Comparison of ENCODE assay signal across 8 mouse cellular contexts in the genomic region with DNA sequence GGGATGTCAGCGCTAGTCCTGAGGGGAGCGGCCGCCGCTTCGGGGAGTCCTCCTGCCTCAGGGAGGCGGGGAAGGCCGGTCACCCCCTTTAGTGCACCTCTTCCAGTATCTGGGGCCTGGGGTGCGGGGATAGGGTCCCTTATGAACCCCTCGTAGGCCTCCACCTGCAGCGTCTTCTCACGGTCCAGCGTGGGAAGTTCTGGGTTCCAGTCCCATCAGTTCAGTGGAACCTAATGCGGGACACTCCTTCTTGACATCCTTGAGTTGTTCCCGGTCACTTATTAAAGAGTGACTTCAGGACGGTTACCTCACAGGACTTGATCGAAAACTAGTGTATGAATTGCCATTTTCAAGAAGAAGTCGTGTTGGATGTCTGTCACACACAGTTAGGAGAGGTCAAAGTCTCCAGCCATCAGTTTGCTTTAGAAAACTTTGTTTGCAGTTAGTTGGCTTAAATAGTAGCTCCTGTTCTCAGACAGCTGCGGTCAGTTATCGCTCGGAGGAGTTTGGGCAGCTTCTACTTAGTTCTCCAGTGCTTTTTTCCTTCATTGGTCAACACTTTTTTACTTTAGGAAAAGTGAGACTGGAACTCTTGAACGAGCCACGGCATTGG. TPM values are rescaled to one million over a fixed set of nuclear protein-coding genes. Genes with fewer than 3 reads are reported as not detected.
DNase-seq lines count a peak whose midpoint lies in the region; ATAC-seq and TF ChIP-seq lines count a peak whose summit lies in the region.

No protein-coding gene starts in this region.

- CTCF ChIA-PET in Patski (lab: Charles Lee) = interaction anchor here (1.3 kb wide), 1 partner anchor 31 kb away, joined by 3 read pairs; no protein-coding TSS in a partner anchor

- peaks cover 2% of the 10 kb centered on the region for H3K4me1 ChIP-seq in heart, embryonic 16.5 days (ENCODE audit: control insufficient read depth, insufficient read depth, low read length)
- no peaks in the 10 kb centered on the region for H3K4me1 ChIP-seq in limb, embryonic 11.5 days (ENCODE audit: control insufficient read depth, insufficient read depth, low read length)
- H3K4me1 ChIP-seq in stomach, embryonic 14.5 days (ENCODE audit: control insufficient read depth, insufficient read depth, low read length) = peaks cover 6% of the 10 kb centered on the region; the same call in 1 of the 2 replicates

- no peak overlapping the region; the same call in 1 of the 2 replicates for H3K27ac ChIP-seq in heart, embryonic 16.5 days (ENCODE audit: low read length)
- 0 out of 2 replicates have a peak overlapping the region, but pooled peaks have one; percentile 36 for H3K27ac ChIP-seq in limb, embryonic 11.5 days (replicated peaks; ENCODE audit: low read depth, low read length)
- peak overlapping the region; percentile 85 for H3K27ac ChIP-seq in stomach, embryonic 14.5 days (ENCODE audit: low read length)

- DNase-seq in adrenal gland, adult 2 months = peak; percentile 29
- no peak for DNase-seq in adrenal gland, postnatal 4 days (ENCODE audit: low spot score in 2 of 2)
- peak; percentile 19 for DNase-seq in Patski (ENCODE audit: low read depth, low spot score)
- DNase-seq in limb, embryonic 11.5 days (ENCODE audit: low spot score) = no peak
- DNase-seq in left cerebral cortex, postnatal 4 days = no peak
- DNase-seq in ovary, postnatal 14 days (ENCODE audit: low spot score) = no peak

- peak; percentile 1 for ATAC-seq in Patski
- no peak for ATAC-seq in heart, embryonic 16.5 days (replicated peaks; ENCODE audit: extremely low read depth, insufficient read depth, low FRiP score)
- no peak for ATAC-seq in limb, embryonic 11.5 days (ENCODE audit: insufficient number of reproducible peaks, low FRiP score, low TSS enrichment, low read depth)
- ATAC-seq in stomach, embryonic 14.5 days (ENCODE audit: insufficient number of reproducible peaks, insufficient read depth, low FRiP score, low read depth) = no peak

- peak overlapping the region; percentile 72 for H3K9ac ChIP-seq in heart, embryonic 16.5 days (ENCODE audit: low read length)
- peak overlapping the region; percentile 79 for H3K9ac ChIP-seq in limb, embryonic 11.5 days (ENCODE audit: low read length)
- peak overlapping the region; percentile 82 for H3K9ac ChIP-seq in stomach, embryonic 14.5 days (replicated peaks; ENCODE audit: low read depth, low read length)

- peak overlapping the region; percentile 67 for H3K4me3 ChIP-seq in heart, embryonic 16.5 days (ENCODE audit: low read length)
- H3K4me3 ChIP-seq in limb, embryonic 11.5 days (ENCODE audit: low read depth, low read length) = peak overlapping the region; percentile 80
- peak overlapping the region; percentile 75 for H3K4me3 ChIP-seq in stomach, embryonic 14.5 days (ENCODE audit: low read depth, low read length)

- POLR2A ChIA-PET in Patski (lab: Charles Lee) = interaction anchor here (0.6 to 1.4 kb wide), 2 partner anchors 15 to 153 kb away, joined by 4 to 7 read pairs; no protein-coding TSS in a partner anchor

- peak overlapping the region; percentile 82 for H3K4me2 ChIP-seq in heart, embryonic 16.5 days (ENCODE audit: low read depth, low read length)
- H3K4me2 ChIP-seq in limb, embryonic 11.5 days (ENCODE audit: low read depth, severe bottlenecking) = peak overlapping the region; percentile 84
- H3K4me2 ChIP-seq in stomach, embryonic 14.5 days (replicated peaks; ENCODE audit: low read depth, low read length) = peak overlapping the region; percentile 82

- no peaks in the 10 kb centered on the region for H3K9me3 ChIP-seq in heart, embryonic 16.5 days (replicated peaks; ENCODE audit: control insufficient read depth, low read length)
- no peaks in the 10 kb centered on the region for H3K9me3 ChIP-seq in limb, embryonic 11.5 days (ENCODE audit: control insufficient read depth, low read length)
- no peaks in the 10 kb centered on the region for H3K9me3 ChIP-seq in stomach, embryonic 14.5 days (ENCODE audit: control insufficient read depth, low read depth, low read length)

- in situ Hi-C loops in Patski (cut with MboI; ENCODE audit: low pct_unique_long_range_greater_than_20kb) = no loop called here

- no peaks in the 10 kb centered on the region for H3K36me3 ChIP-seq in heart, embryonic 16.5 days (ENCODE audit: control insufficient read depth, insufficient read depth)
- no peaks in the 10 kb centered on the region for H3K36me3 ChIP-seq in limb, embryonic 11.5 days (ENCODE audit: control insufficient read depth, insufficient read depth, low read length)
- no peaks in the 10 kb centered on the region for H3K36me3 ChIP-seq in stomach, embryonic 14.5 days (ENCODE audit: control insufficient read depth, insufficient read depth, low read length)

- intact Hi-C loops in left cerebral cortex, postnatal 4 days (cut with DNase I) = no loop called here

- WGBS in heart, embryonic 16.5 days = 18% methylated on average over 20 of the region's 22 CpGs
- 22% methylated on average over 22 of the region's 22 CpGs for WGBS in limb, embryonic 11.5 days
- WGBS in stomach, embryonic 14.5 days = 12% methylated on average over 21 of the region's 22 CpGs

- TF ChIP-seq CTCF in Patski (IDR thresholded peaks at IDR 0.05) = no peak

- H3K27me3 ChIP-seq in Patski = no peaks in the 10 kb centered on the region
- H3K27me3 ChIP-seq in heart, embryonic 16.5 days (ENCODE audit: control insufficient read depth, insufficient read depth, low read length) = no peaks in the 10 kb centered on the region
- H3K27me3 ChIP-seq in limb, embryonic 11.5 days (ENCODE audit: control insufficient read depth, insufficient read depth, low read length) = no peaks in the 10 kb centered on the region
- H3K27me3 ChIP-seq in stomach, embryonic 14.5 days (ENCODE audit: control insufficient read depth, insufficient read depth, low read length) = no peaks in the 10 kb centered on the region

RNA-seq across cellular contexts. Expression of a gene that starts 0.8 kb away (rescaled TPM):
- 10 to 100 TPM; 18.2 to 21.7 TPM for total RNA-seq in adrenal gland, adult 2 months (2021)
- polyA plus RNA-seq in adrenal gland, adult 2 months (2012; rRNA removed) = 10.7 and 10.9 TPM in 2 replicates
- 10 to 100 TPM; 31.2 to 41.9 TPM for total RNA-seq in adrenal gland, postnatal 4 days (2021)
- 44.3 TPM for polyA plus RNA-seq in Patski (2021)
- polyA plus RNA-seq in heart, embryonic 16.5 days (2015; fragmentation: Nextera tagmentation; extraction: Ambion mirVana) = 10.0 and 10.3 TPM in 2 replicates
- polyA plus RNA-seq in limb, embryonic 11.5 days (2014; fragmentation: Nextera tagmentation; extraction: Ambion mirVana) = 32.9 and 35.3 TPM in 2 replicates
- polyA plus RNA-seq in stomach, embryonic 14.5 days (2014; fragmentation: Nextera tagmentation; extraction: Ambion mirVana) = 33.9 and 38.6 TPM in 2 replicates
- total RNA-seq in left cerebral cortex, postnatal 4 days (2021) = 100 to 1,000 TPM; 275 to 323 TPM

Comparison
In these comparisons a context has a peak if more than half of its experiments do, and no peak if none do; other contexts are left out.
1. DNase-seq: peak in adrenal gland, adult 2 months (single experiment) and Patski (single experiment); none in adrenal gland, postnatal 4 days (0 of 2), limb, embryonic 11.5 days (single experiment), left cerebral cortex, postnatal 4 days (single experiment) and ovary, postnatal 14 days (single experiment).
2. Peak in every context shown above with its lines, with median percentiles within 50 percentile points of each other: H3K4me2 ChIP-seq, H3K4me3 ChIP-seq and H3K9ac ChIP-seq.